Mouse (Mus musculus): ENCODE measurements around the gene Sumo3.
A peak's percentile ranks its signal among the peaks of the same experiment; 100 is the strongest.

Sumo3 gene

GRCm38 (mm10) chr10:77627497-77627896, 21.6 kb downstream of the Sumo3 start:
- peak; percentile 85 to 88 for DNase-seq

- no peak for DNase-seq
Measured at GRCm38 (mm10) chr10:77629163-77629562, 23.3 kb downstream of the Sumo3 start.

GRCm38 (mm10) chr10:77629970-77630369, 24.1 kb downstream of the Sumo3 start:
- DNase-seq = no peak

GRCm38 (mm10) chr10:77634016-77634415, 28.1 kb downstream of the Sumo3 start:
- no peak for DNase-seq

- no peak for DNase-seq
Measured at GRCm38 (mm10) chr10:77634452-77635231, 28.7 kb downstream of the Sumo3 start.

GRCm38 (mm10) chr10:77636234-77636922, 30.5 kb downstream of the Sumo3 start:
- DNase-seq = no peak

GRCm38 (mm10) chr10:77638956-77639355, 33.1 kb downstream of the Sumo3 start:
- DNase-seq = no peak

- no peak for DNase-seq
Measured at GRCm38 (mm10) chr10:77643160-77643559, 37.3 kb downstream of the Sumo3 start.

GRCm38 (mm10) chr10:77645571-77645970, 39.7 kb downstream of the Sumo3 start:
- DNase-seq = no peak

- DNase-seq = no peak
Measured at GRCm38 (mm10) chr10:77647461-77647860, 41.6 kb downstream of the Sumo3 start.

GRCm38 (mm10) chr10:77647901-77648300, 42.0 kb downstream of the Sumo3 start:
- no peak for DNase-seq

GRCm38 (mm10) chr10:77652046-77652445, 46.1 kb downstream of the Sumo3 start:
- DNase-seq = no peak

GRCm38 (mm10) chr10:77658286-77658994, 52.5 kb downstream of the Sumo3 start:
- DNase-seq = no peak

GRCm38 (mm10) chr10:77663949-77664665, 58.2 kb downstream of the Sumo3 start:
- DNase-seq = no peak

GRCm38 (mm10) chr10:77666342-77666741, 60.4 kb downstream of the Sumo3 start:
- no peak for DNase-seq

GRCm38 (mm10) chr10:77667402-77667801, 61.5 kb downstream of the Sumo3 start:
- DNase-seq = no peak

All from cerebellum, postnatal 36 days (tissue).